Mouse (Mus musculus): Measurements from ENCODE around the gene Kcnk2.

GRCm38 (mm10) chr1:189426252-189426651, 24.2 kb upstream of the Kcnk2 start:
- TF ChIP-seq POLR2A (IDR thresholded peaks at IDR 0.05; ENCODE audit: low read depth, low read length) (no peak), CTCF (IDR thresholded peaks at IDR 0.05; ENCODE audit: extremely low read depth, insufficient read depth, insufficient read length, insufficient replicate concordance) (no peak)
